Mouse (Mus musculus) liver, postnatal 0 days (tissue): ENCODE data around the gene Olfr890. TPM values are rescaled to one million over a fixed set of nuclear protein-coding genes. Genes with fewer than 3 reads are reported as not detected.
"Not testable (repeated sequence)": the region's sequence is repeated elsewhere in the genome, so short reads cannot be mapped to it uniquely, and the experiment has no call there.

ENCODE experiments used
- ATAC-seq: fragments of 200-750 bp; cut with Nextera tagmentation; 2 replicates; pipeline ENCODE4 v1.8.0; 2017; ENCODE audit warnings: mild to moderate bottlenecking, moderate library complexity
- DNase-seq: peaks from one replicate; pipeline ENCODE4 v3.0.0-alpha.2; 2016
- H3K27ac ChIP-seq: fragments of 300-500 bp; sonication (generic); 2 replicates; pipeline ENCODE4 v1.5.1; 2014; ENCODE audit warnings: antibody characterized with exemption, moderate library complexity, mild to moderate bottlenecking, low read depth
- H3K27me3 ChIP-seq: fragments of 300-500 bp; sonication (generic); 2 replicates; pipeline ENCODE4 v1.6.1; 2014; ENCODE audit warnings: low read length, control low read depth, mixed read lengths; ENCODE audit not compliant: insufficient read depth
- H3K36me3 ChIP-seq: fragments of 300-500 bp; sonication (generic); replicated peaks from 2 replicates; pipeline ENCODE4 v1.6.1; 2014; ENCODE audit warnings: mild to moderate bottlenecking, control low read depth, low read length, moderate library complexity, mixed read lengths; ENCODE audit not compliant: insufficient read depth
- H3K4me1 ChIP-seq: fragments of 300-500 bp; sonication (generic); 2 replicates; pipeline ENCODE4 v1.6.1; 2014; ENCODE audit warnings: antibody characterized with exemption, mild to moderate bottlenecking, control low read depth; ENCODE audit not compliant: insufficient read depth
- H3K4me2 ChIP-seq: fragments of 300-500 bp; sonication (generic); 2 replicates; pipeline ENCODE4 v1.6.1; 2014; ENCODE audit warnings: low read depth, mild to moderate bottlenecking, low read length, moderate library complexity, mixed read lengths
- H3K4me3 ChIP-seq: fragments of 300-500 bp; sonication (generic); 2 replicates; pipeline ENCODE4 v1.5.1; 2014; ENCODE audit warnings: low read depth, low read length
- H3K9ac ChIP-seq: fragments of 300-500 bp; sonication (generic); replicated peaks from 2 replicates; pipeline ENCODE4 v1.6.1; 2014; ENCODE audit warnings: mild to moderate bottlenecking, moderate library complexity
- H3K9me3 ChIP-seq: fragments of 300-500 bp; sonication (generic); 2 replicates; pipeline ENCODE4 v1.6.1; 2016; ENCODE audit warnings: mild to moderate bottlenecking, control low read depth, low read length, mixed read lengths
- CTCF ChIP-seq: sonication (generic); IDR thresholded peaks from 2 replicates; pipeline ENCODE4 v1.5.1; 2016; ENCODE audit warnings: antibody characterized with exemption, low read depth
- EP300 ChIP-seq: IDR thresholded peaks from 2 replicates; pipeline ENCODE4 v1.6.1; 2016; ENCODE audit warnings: antibody characterized with exemption, low read depth, mild to moderate bottlenecking
- WGBS: fragments of 180-500 bp; shearing (Covaris S2); extraction: QIAGEN DNeasy Blood & Tissue Kit; methylation state at CpG from one replicate; pipeline ENCODE4 v1.1.7; 2014; ENCODE audit not compliant: insufficient replicate concordance; 5-methylcytosine and 5-hydroxymethylcytosine counted together
- polyA plus RNA-seq: library from polyadenylated mRNA; unstranded; fragments of >200 nt; fragmentation: Nextera tagmentation; extraction: Ambion mirVana; gene quantifications from 2 replicates; pipeline ENCODE4 v1.2.1, GENCODE M21; 2015

Olfr890 gene
- not detected in 2 replicates for polyA plus RNA-seq

DNA sequence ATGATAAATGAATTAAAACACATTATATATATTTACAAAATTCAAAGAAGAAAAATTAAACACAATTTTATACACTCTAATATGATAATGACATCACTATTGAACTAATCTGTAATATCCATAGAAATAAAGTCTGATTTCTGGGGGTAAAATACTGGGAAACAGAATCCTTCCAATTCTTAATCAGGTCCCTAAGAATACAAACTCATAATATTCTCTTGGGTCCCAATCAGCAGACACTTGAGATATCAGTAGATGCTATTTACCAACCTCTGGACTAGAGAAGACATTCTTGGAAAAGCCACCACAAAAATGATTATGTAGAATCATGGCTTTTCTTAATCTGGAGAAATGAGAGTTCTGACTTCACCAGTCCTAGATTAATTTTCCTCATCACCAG is at the start of gene Olfr890:
Gene Olfr890 (plus strand): TSS at position 301 of the 400 bp plus-strand sequence.
- Histone ChIP-seq H3K9ac (no peak within 1 kb of the TSS), H3K27ac (no peak within 1 kb of the TSS), H3K36me3 (no peaks in the 10 kb centered on the region), H3K9me3 (no peaks in the 10 kb centered on the region), H3K4me2 (no peak within 1 kb of the TSS), H3K4me3 (no peak within 1 kb of the TSS), H3K27me3 (no peaks in the 10 kb centered on the region), H3K4me1 (no peaks in the 10 kb centered on the region)
- TF ChIP-seq CTCF: no peak
- no peak for TF ChIP-seq EP300
- DNase-seq (no peak), ATAC-seq (no peak)

DNA sequence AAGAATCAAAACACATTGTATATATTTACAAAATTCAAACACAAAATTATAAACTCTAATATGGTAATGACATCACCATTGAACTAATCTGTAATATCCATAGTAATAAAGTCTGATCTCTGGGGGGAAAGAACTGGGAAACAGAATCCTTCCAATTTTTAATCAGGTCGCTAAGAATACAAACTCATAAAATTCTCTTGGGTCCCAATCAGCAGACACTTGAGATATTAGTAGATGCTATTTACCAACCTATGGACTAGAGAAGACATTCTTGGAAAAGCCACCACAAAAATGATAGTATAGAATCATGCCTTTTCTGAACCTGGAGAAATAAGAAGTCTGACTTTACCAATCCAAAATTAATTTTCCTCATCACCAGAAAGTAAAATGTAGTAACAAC is 34.5 kb upstream of the Olfr890 start, which contains the start of gene Olfr888:
Gene Olfr888 (plus strand): TSS at position 301 of the 400 bp plus-strand sequence.
- Histone ChIP-seq H3K9ac (no peak within 1 kb of the TSS), H3K27ac (no peak within 1 kb of the TSS), H3K27me3 (no peaks in the 10 kb centered on the region), H3K9me3 (no peaks in the 10 kb centered on the region), H3K36me3 (no peaks in the 10 kb centered on the region), H3K4me3 (no peak within 1 kb of the TSS), H3K4me1 (no peaks in the 10 kb centered on the region), H3K4me2 (no peak within 1 kb of the TSS)
- 59% methylated on average over 1 of the region's 1 CpGs for WGBS
- no peak for ATAC-seq
- TF ChIP-seq CTCF (no peak), EP300 (no peak)
- no peak for DNase-seq

DNA sequence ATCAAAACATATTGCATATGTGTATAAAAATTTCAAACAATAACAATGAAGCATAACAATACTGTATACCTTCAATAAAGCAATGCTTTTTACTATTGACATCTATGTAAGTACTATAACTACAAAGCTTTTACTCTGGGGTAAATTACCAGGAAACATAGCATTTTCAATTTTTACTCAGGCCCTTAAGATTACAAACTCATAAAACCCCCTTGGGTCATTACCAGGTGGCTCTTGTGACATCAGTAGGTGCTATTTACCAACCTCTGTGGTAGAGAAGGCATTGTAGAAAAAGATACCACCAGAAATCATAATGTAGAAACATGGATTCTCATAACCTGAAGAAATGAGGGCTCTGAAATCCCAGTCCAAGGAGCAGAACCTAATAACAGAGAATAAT is 27.4 kb upstream of the Olfr890 start, which contains the start of gene Olfr889:
Gene Olfr889 (plus strand): TSS at position 301 of the 400 bp plus-strand sequence.
- H3K9me3 ChIP-seq: no peaks in the 10 kb centered on the region
- TF ChIP-seq CTCF (no peak), EP300 (no peak)
- no peak within 1 kb of the TSS for H3K9ac ChIP-seq
- no peak within 1 kb of the TSS for H3K27ac ChIP-seq
- no peaks in the 10 kb centered on the region for H3K27me3 ChIP-seq
- no peaks in the 10 kb centered on the region for H3K36me3 ChIP-seq
- no peak within 1 kb of the TSS for H3K4me2 ChIP-seq
- H3K4me3 ChIP-seq: no peak within 1 kb of the TSS
- ATAC-seq: no peak
- no peaks in the 10 kb centered on the region for H3K4me1 ChIP-seq
- no peak for DNase-seq

DNA sequence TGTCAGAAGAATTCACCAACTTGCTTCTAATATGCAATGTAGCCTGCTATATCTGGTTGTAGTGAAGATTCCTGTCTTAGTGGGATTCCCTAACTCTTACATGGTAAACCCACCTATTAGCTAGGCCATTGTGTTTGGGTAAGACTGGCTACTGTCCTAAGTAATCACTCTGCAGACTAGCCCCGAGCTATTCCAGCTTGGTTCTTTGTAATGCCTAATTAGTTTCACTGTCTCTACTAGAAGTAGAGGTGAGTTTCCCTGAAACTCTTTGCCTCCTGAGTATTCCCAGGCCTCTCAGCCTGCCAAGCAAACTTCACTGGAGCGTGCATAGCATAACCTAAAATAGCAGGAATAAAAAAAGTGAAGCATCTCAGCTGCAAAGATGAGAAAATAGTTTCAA is 26.0 kb downstream of the Olfr890 start:
- DNase-seq, H3K9ac ChIP-seq, H3K9me3 ChIP-seq, H3K27me3 ChIP-seq, H3K27ac ChIP-seq, H3K36me3 ChIP-seq, H3K4me1 ChIP-seq, H3K4me3 ChIP-seq, H3K4me2 ChIP-seq, ATAC-seq: not testable (repeated sequence)
- 49% methylated on average over 2 of the region's 2 CpGs for WGBS

DNA sequence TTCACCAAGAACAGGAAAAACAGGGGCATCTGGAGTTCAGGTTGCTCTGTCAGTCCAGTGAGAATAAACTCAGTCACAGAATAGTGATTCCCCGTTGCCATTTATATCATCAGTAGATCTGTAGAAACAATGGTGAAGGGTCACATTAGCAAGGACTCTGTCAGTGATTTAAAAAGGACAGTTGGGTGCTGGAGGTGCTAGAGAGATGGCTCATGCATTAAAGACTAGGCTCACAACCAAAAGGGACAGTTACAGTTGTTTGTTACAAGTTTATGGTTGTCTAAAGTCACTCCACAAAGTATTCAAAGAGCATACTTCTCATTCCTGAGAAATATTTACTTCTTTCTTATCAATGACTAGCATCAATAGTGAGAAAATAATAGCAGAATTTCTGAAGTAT is 38.4 kb downstream of the Olfr890 start, which contains the start of gene Olfr891:
Gene Olfr891 (minus strand): TSS at position 101 of the 400 bp plus-strand sequence.
- 63% methylated on average over 1 of the region's 1 CpGs for WGBS
- Histone ChIP-seq H3K27ac (no peak within 1 kb of the TSS), H3K4me3 (no peak within 1 kb of the TSS), H3K9me3 (peaks cover 3% of the 10 kb centered on the region; the same call in 1 of the 2 replicates), H3K9ac (no peak within 1 kb of the TSS), H3K4me1 (no peaks in the 10 kb centered on the region), H3K4me2 (no peak within 1 kb of the TSS), H3K27me3 (no peaks in the 10 kb centered on the region), H3K36me3 (no peaks in the 10 kb centered on the region)
- DNase-seq (no peak), ATAC-seq (no peak)
- TF ChIP-seq CTCF: no peak
- TF ChIP-seq EP300: no peak

Other genes starting within 250 kb of the Olfr890 start
- not detected in 2 replicates for gene Olfr145, start 245.8 kb upstream of the Olfr890 start, polyA plus RNA-seq
- not detected in 2 replicates for gene Olfr878, start 224.7 kb upstream of the Olfr890 start, polyA plus RNA-seq
- gene Olfr881, start 150.7 kb upstream of the Olfr890 start, polyA plus RNA-seq: not detected in 2 replicates
- gene Olfr883, start 116.7 kb upstream of the Olfr890 start, polyA plus RNA-seq: not detected in 2 replicates
- gene Olfr884, start 96.0 kb upstream of the Olfr890 start, polyA plus RNA-seq: not detected in 2 replicates
- not detected in 2 replicates for gene Olfr885, start 81.2 kb upstream of the Olfr890 start, polyA plus RNA-seq
- gene Olfr887, start 58.4 kb upstream of the Olfr890 start, polyA plus RNA-seq: not detected in 2 replicates
- gene Olfr888, start 34.4 kb upstream of the Olfr890 start, polyA plus RNA-seq: not detected in 2 replicates
- 0.04 TPM in 1 of 2 replicates, not detected in the other for gene Olfr889, start 27.3 kb upstream of the Olfr890 start, polyA plus RNA-seq
- gene Olfr891, start 38.3 kb downstream of the Olfr890 start, polyA plus RNA-seq: not detected in 2 replicates
- gene Olfr893, start 65.8 kb downstream of the Olfr890 start, polyA plus RNA-seq: not detected in 2 replicates
- gene Olfr894, start 75.5 kb downstream of the Olfr890 start, polyA plus RNA-seq: not detected in 2 replicates
- not detected in 2 replicates for gene Olfr143, start 110.3 kb downstream of the Olfr890 start, polyA plus RNA-seq
- not detected in 2 replicates for gene Olfr895, start 125.3 kb downstream of the Olfr890 start, polyA plus RNA-seq
- not detected in 2 replicates for gene Olfr896-ps1, start 148.6 kb downstream of the Olfr890 start, polyA plus RNA-seq
- gene Olfr25, start 186.5 kb downstream of the Olfr890 start, polyA plus RNA-seq: not detected in 2 replicates
- gene Olfr898, start 205.9 kb downstream of the Olfr890 start, polyA plus RNA-seq: not detected in 2 replicates
- not detected in 2 replicates for gene Olfr250, start 224.4 kb downstream of the Olfr890 start, polyA plus RNA-seq
- not detected in 2 replicates for gene Olfr251, start 234.6 kb downstream of the Olfr890 start, polyA plus RNA-seq